Mouse (Mus musculus) heart, embryonic 11.5 days (tissue): ENCODE data around the gene Anks1. TPM values are rescaled to one million over a fixed set of nuclear protein-coding genes. Genes with fewer than 3 reads are reported as not detected.

Source experiments
- ATAC-seq: fragments of 200-750 bp; cut with Nextera tagmentation; replicated peaks from 2 replicates; pipeline ENCODE4 v1.8.0; 2017; ENCODE audit warnings: moderate library complexity; ENCODE audit not compliant: insufficient number of reproducible peaks, low FRiP score, low TSS enrichment
- H3K27ac ChIP-seq: fragments of 300-500 bp; sonication (generic); 2 replicates; pipeline ENCODE4 v1.5.1; 2014; ENCODE audit warnings: mild to moderate bottlenecking, low read depth, low read length
- H3K27me3 ChIP-seq: fragments of 300-500 bp; sonication (generic); 2 replicates; pipeline ENCODE4 v1.6.1; 2014; ENCODE audit warnings: mild to moderate bottlenecking, low read length, mixed read lengths; ENCODE audit not compliant: control insufficient read depth, insufficient read depth
- H3K36me3 ChIP-seq: fragments of 300-500 bp; sonication (generic); 2 replicates; pipeline ENCODE4 v1.6.1; 2014; ENCODE audit warnings: mild to moderate bottlenecking, low read length, moderate library complexity, mixed read lengths; ENCODE audit not compliant: control insufficient read depth, insufficient read depth
- H3K4me1 ChIP-seq: fragments of 300-500 bp; sonication (generic); 2 replicates; pipeline ENCODE4 v1.6.1; 2014; ENCODE audit warnings: low read length; ENCODE audit not compliant: control insufficient read depth, insufficient read depth
- H3K4me2 ChIP-seq: fragments of 300-500 bp; sonication (generic); 2 replicates; pipeline ENCODE4 v1.6.1; 2014; ENCODE audit warnings: mild to moderate bottlenecking, moderate library complexity
- H3K4me3 ChIP-seq: fragments of 300-500 bp; sonication (generic); 2 replicates; pipeline ENCODE4 v1.5.1; 2014; ENCODE audit warnings: low read depth, low read length
- H3K9ac ChIP-seq: fragments of 300-500 bp; sonication (generic); 2 replicates; pipeline ENCODE4 v1.6.1; 2014; ENCODE audit warnings: mild to moderate bottlenecking, low read depth, low read length, moderate library complexity
- H3K9me3 ChIP-seq: fragments of 300-500 bp; sonication (generic); replicated peaks from 2 replicates; pipeline ENCODE4 v1.6.1; 2016; ENCODE audit warnings: low read length; ENCODE audit not compliant: control insufficient read depth
- WGBS: fragments of 180-500 bp; shearing (Covaris S2); extraction: QIAGEN DNeasy Blood & Tissue Kit; methylation state at CpG from one replicate; pipeline ENCODE4 v1.1.7; 2014; ENCODE audit not compliant: insufficient replicate concordance; 5-methylcytosine and 5-hydroxymethylcytosine counted together
- polyA plus RNA-seq: library from polyadenylated mRNA; unstranded; fragments of >200 nt; fragmentation: Nextera tagmentation; extraction: Ambion mirVana; gene quantifications from 2 replicates; pipeline ENCODE4 v1.2.1, GENCODE M21; 2014

Gene Anks1
- polyA plus RNA-seq, 1 experiment from 2014 or later: 6.9 TPM

DNA sequence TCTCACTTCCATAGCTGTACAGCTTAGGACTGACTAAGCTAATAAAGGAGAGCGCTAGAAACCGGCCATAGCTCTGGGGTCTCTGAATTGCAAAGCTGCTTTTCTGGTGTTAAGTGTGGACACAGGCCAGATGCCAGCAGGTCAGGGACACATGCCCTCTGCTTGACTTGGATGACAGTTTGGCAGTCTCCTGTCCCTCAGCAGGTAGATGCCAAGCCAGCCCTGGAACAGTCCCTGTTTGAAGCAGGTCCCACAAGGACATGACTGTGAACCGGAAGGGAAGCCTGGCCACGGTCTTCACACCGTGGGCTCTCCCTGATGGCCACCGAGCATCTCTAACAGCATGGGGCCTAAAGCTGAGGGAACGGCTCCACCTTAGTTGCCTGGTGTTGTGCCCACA, 153.6 kb downstream of the Anks1 start:
- Histone ChIP-seq H3K36me3 (peaks cover 8% of the 10 kb centered on the region), H3K4me3 (no peak overlapping the region), H3K9ac (no peak overlapping the region), H3K27me3 (no peaks in the 10 kb centered on the region), H3K4me1 (no peaks in the 10 kb centered on the region), H3K4me2 (no peak overlapping the region), H3K27ac (no peak overlapping the region), H3K9me3 (no peaks in the 10 kb centered on the region)
- no peak for ATAC-seq
- WGBS: 83% methylated on average over 7 of the region's 7 CpGs

GRCm38 (mm10) chr17:28063163-28063562, 154.1 kb downstream of the Anks1 start:
- H3K27ac ChIP-seq: no peak overlapping the region
- H3K4me2 ChIP-seq: no peak overlapping the region

DNA sequence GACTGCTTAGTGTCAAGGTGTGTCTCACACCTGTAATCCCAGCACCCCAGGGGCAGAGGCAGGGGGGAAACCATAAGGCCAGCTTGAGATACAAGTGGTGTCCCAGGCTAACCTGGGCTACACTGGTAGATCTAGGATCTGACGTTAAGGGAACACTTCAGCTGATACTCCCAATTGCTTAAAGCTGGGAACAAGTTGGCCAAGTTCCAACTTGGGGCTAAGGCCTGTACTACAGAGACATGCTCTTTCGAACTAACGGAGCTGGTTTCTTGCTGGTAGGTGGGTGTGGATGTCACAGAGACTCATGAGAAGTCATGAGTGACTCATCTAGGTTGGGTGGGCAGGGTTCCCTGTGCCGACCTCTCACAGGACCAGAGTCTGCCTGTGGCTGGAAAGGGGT, 158.2 kb downstream of the Anks1 start:
- no peak overlapping the region for H3K4me3 ChIP-seq
- H3K4me1 ChIP-seq: no peaks in the 10 kb centered on the region
- H3K27me3 ChIP-seq: no peaks in the 10 kb centered on the region
- ATAC-seq: no peak
- H3K27ac ChIP-seq: no peak overlapping the region
- 82% methylated on average over 4 of the region's 4 CpGs for WGBS
- no peaks in the 10 kb centered on the region for H3K9me3 ChIP-seq
- H3K4me2 ChIP-seq: no peak overlapping the region
- H3K9ac ChIP-seq: no peak overlapping the region
- no peaks in the 10 kb centered on the region for H3K36me3 ChIP-seq

More at GRCm38 (mm10) chr17:28063163-28063562, 154.1 kb downstream of the Anks1 start:
- H3K4me3 ChIP-seq: no peak overlapping the region
- H3K9ac ChIP-seq: no peak overlapping the region
- H3K36me3 ChIP-seq: peaks cover 8% of the 10 kb centered on the region
- WGBS: 78% methylated on average over 6 of the region's 6 CpGs
- H3K27me3 ChIP-seq: no peaks in the 10 kb centered on the region
- no peak for ATAC-seq
- no peaks in the 10 kb centered on the region for H3K9me3 ChIP-seq
- H3K4me1 ChIP-seq: no peaks in the 10 kb centered on the region

GRCm38 (mm10) chr17:28069446-28069845, 160.3 kb downstream of the Anks1 start:
- Histone ChIP-seq H3K36me3 (no peaks in the 10 kb centered on the region), H3K9me3 (no peaks in the 10 kb centered on the region), H3K4me3 (no peak overlapping the region), H3K4me1 (no peaks in the 10 kb centered on the region), H3K27ac (no peak overlapping the region), H3K4me2 (no peak overlapping the region), H3K9ac (no peak overlapping the region), H3K27me3 (no peaks in the 10 kb centered on the region)
- WGBS: 18% methylated on average over 12 of the region's 12 CpGs
- ATAC-seq: no peak

- H3K9me3 ChIP-seq: no peaks in the 10 kb centered on the region
- H3K27ac ChIP-seq: no peak overlapping the region
- 87% methylated on average over 13 of the region's 13 CpGs for WGBS
- H3K9ac ChIP-seq: no peak overlapping the region
- no peak; the same call in 1 of the 2 replicates for ATAC-seq
- H3K4me2 ChIP-seq: no peak overlapping the region
- no peaks in the 10 kb centered on the region for H3K27me3 ChIP-seq
- H3K36me3 ChIP-seq: no peaks in the 10 kb centered on the region
- H3K4me3 ChIP-seq: no peak overlapping the region
- H3K4me1 ChIP-seq: no peaks in the 10 kb centered on the region
Observed at GRCm38 (mm10) chr17:28070256-28070655, 161.2 kb downstream of the Anks1 start.

- ATAC-seq: no peak
- no peaks in the 10 kb centered on the region for H3K27me3 ChIP-seq
- no peak overlapping the region for H3K9ac ChIP-seq
- H3K4me1 ChIP-seq: no peaks in the 10 kb centered on the region
- no peak overlapping the region for H3K27ac ChIP-seq
- H3K4me3 ChIP-seq: no peak overlapping the region
- H3K36me3 ChIP-seq: no peaks in the 10 kb centered on the region
- no peaks in the 10 kb centered on the region for H3K9me3 ChIP-seq
- H3K4me2 ChIP-seq: no peak overlapping the region
- 76% methylated on average over 2 of the region's 2 CpGs for WGBS
Observed at GRCm38 (mm10) chr17:28072730-28073129, 163.6 kb downstream of the Anks1 start.

- ATAC-seq: no peak
- no peaks in the 10 kb centered on the region for H3K27me3 ChIP-seq
- 50% methylated on average over 7 of the region's 7 CpGs for WGBS
- H3K4me2 ChIP-seq: no peak overlapping the region
- H3K4me3 ChIP-seq: no peak overlapping the region
- H3K4me1 ChIP-seq: no peaks in the 10 kb centered on the region
- no peaks in the 10 kb centered on the region for H3K9me3 ChIP-seq
- H3K36me3 ChIP-seq: no peaks in the 10 kb centered on the region
- no peak overlapping the region for H3K27ac ChIP-seq
- no peak overlapping the region for H3K9ac ChIP-seq
Observed at GRCm38 (mm10) chr17:28074486-28074885, 165.4 kb downstream of the Anks1 start.

- H3K9ac ChIP-seq: no peak overlapping the region
- 67% methylated on average over 9 of the region's 9 CpGs for WGBS
- ATAC-seq: no peak
Observed at GRCm38 (mm10) chr17:28078028-28078427, 168.9 kb downstream of the Anks1 start.

GRCm38 (mm10) chr17:28079618-28080017, 170.5 kb downstream of the Anks1 start:
- peak; percentile 27; the same call in 1 of the 2 replicates for ATAC-seq
- no peak overlapping the region for H3K27ac ChIP-seq
- H3K27me3 ChIP-seq: peaks cover 4% of the 10 kb centered on the region; the same call in 1 of the 2 replicates
- no peaks in the 10 kb centered on the region for H3K9me3 ChIP-seq
- peak overlapping the region; percentile 71 for H3K4me3 ChIP-seq
- peak overlapping the region; percentile 100 for H3K4me2 ChIP-seq
- 0% methylated on average over 25 of the region's 25 CpGs for WGBS
- peak overlapping the region; percentile 67 for H3K9ac ChIP-seq
- peaks cover 1% of the 10 kb centered on the region for H3K4me1 ChIP-seq
- no peaks in the 10 kb centered on the region for H3K36me3 ChIP-seq

More at GRCm38 (mm10) chr17:28078028-28078427, 168.9 kb downstream of the Anks1 start:
- no peaks in the 10 kb centered on the region for H3K9me3 ChIP-seq
- H3K27me3 ChIP-seq: peaks cover 4% of the 10 kb centered on the region; the same call in 1 of the 2 replicates
- no peaks in the 10 kb centered on the region; the same call in 1 of the 2 replicates for H3K4me1 ChIP-seq
- no peak overlapping the region for H3K27ac ChIP-seq
- no peak overlapping the region for H3K4me2 ChIP-seq
- H3K36me3 ChIP-seq: no peaks in the 10 kb centered on the region
- no peak overlapping the region for H3K4me3 ChIP-seq
